Mouse (Mus musculus): ENCODE results near the gene Clk3. TPM values are rescaled to one million over a fixed set of nuclear protein-coding genes. Genes with fewer than 3 reads are reported as not detected.
"Not testable (repeated sequence)": the region's sequence is repeated elsewhere in the genome, so short reads cannot be mapped to it uniquely, and the experiment has no call there.

The Clk3 gene
- polyA plus RNA-seq, 1 experiment from 2014 or later = 67.5 TPM

GRCm38 (mm10) chr9:57723315-57723715 lies 42.3 kb downstream of the Clk3 start:
- Histone ChIP-seq H3K9ac (ENCODE audit: low read length) (no peak overlapping the region), H3K4me2 (ENCODE audit: low read depth, low read length) (no peak overlapping the region), H3K9me3 (replicated peaks; ENCODE audit: control insufficient read depth, low read length) (no peaks in the 10 kb centered on the region), H3K27me3 (ENCODE audit: control insufficient read depth, insufficient read depth, low read length) (no peaks in the 10 kb centered on the region), H3K4me3 (ENCODE audit: low read length) (no peak overlapping the region), H3K4me1 (ENCODE audit: control insufficient read depth, insufficient read depth, low read length) (peaks cover 11% of the 10 kb centered on the region), H3K36me3 (ENCODE audit: control insufficient read depth, insufficient read depth) (peaks cover 16% of the 10 kb centered on the region), H3K27ac (ENCODE audit: low read length) (peak overlapping the region; percentile 59; the same call in 1 of the 2 replicates)
- ATAC-seq (replicated peaks; ENCODE audit: extremely low read depth, insufficient read depth, low FRiP score) = peak; percentile 32; the same call in 1 of the 2 replicates
- 42% methylated on average over 5 of the region's 5 CpGs for WGBS

GRCm38 (mm10) chr9:57722371-57722770 lies 43.3 kb downstream of the Clk3 start:
- H3K27ac ChIP-seq (ENCODE audit: low read length) = no peak overlapping the region
- WGBS = 81% methylated on average over 1 of the region's 1 CpGs
- H3K9me3 ChIP-seq (replicated peaks; ENCODE audit: control insufficient read depth, low read length) = no peaks in the 10 kb centered on the region
- no peak for ATAC-seq (replicated peaks; ENCODE audit: extremely low read depth, insufficient read depth, low FRiP score)
- H3K4me2 ChIP-seq (ENCODE audit: low read depth, low read length) = no peak overlapping the region
- no peak overlapping the region for H3K9ac ChIP-seq (ENCODE audit: low read length)
- no peaks in the 10 kb centered on the region for H3K27me3 ChIP-seq (ENCODE audit: control insufficient read depth, insufficient read depth, low read length)
- H3K4me3 ChIP-seq (ENCODE audit: low read length) = no peak overlapping the region
- H3K4me1 ChIP-seq (ENCODE audit: control insufficient read depth, insufficient read depth, low read length) = peaks cover 11% of the 10 kb centered on the region
- peaks cover 16% of the 10 kb centered on the region for H3K36me3 ChIP-seq (ENCODE audit: control insufficient read depth, insufficient read depth)

- Histone ChIP-seq H3K36me3 (ENCODE audit: control insufficient read depth, insufficient read depth) (peaks cover 22% of the 10 kb centered on the region), H3K4me2 (ENCODE audit: low read depth, low read length) (no peak overlapping the region), H3K27ac (ENCODE audit: low read length) (no peak overlapping the region), H3K9ac (ENCODE audit: low read length) (no peak overlapping the region), H3K4me3 (ENCODE audit: low read length) (no peak overlapping the region), H3K27me3 (ENCODE audit: control insufficient read depth, insufficient read depth, low read length) (no peaks in the 10 kb centered on the region), H3K4me1 (ENCODE audit: control insufficient read depth, insufficient read depth, low read length) (peaks cover 11% of the 10 kb centered on the region), H3K9me3 (replicated peaks; ENCODE audit: control insufficient read depth, low read length) (no peaks in the 10 kb centered on the region)
- no peak for ATAC-seq (replicated peaks; ENCODE audit: extremely low read depth, insufficient read depth, low FRiP score)
- WGBS = 92% methylated on average over 3 of the region's 3 CpGs
These were observed 44.9 kb downstream of the Clk3 start for GRCm38 (mm10) chr9:57720736-57721135.

- 89% methylated on average over 7 of the region's 7 CpGs for WGBS
- Histone ChIP-seq H3K36me3 (ENCODE audit: control insufficient read depth, insufficient read depth) (peaks cover 39% of the 10 kb centered on the region), H3K27me3 (ENCODE audit: control insufficient read depth, insufficient read depth, low read length) (no peaks in the 10 kb centered on the region), H3K9me3 (replicated peaks; ENCODE audit: control insufficient read depth, low read length) (no peaks in the 10 kb centered on the region), H3K4me1 (ENCODE audit: control insufficient read depth, insufficient read depth, low read length) (peaks cover 5% of the 10 kb centered on the region), H3K4me2 (ENCODE audit: low read depth, low read length) (no peak overlapping the region), H3K4me3 (ENCODE audit: low read length) (no peak overlapping the region), H3K9ac (ENCODE audit: low read length) (no peak overlapping the region), H3K27ac (ENCODE audit: low read length) (no peak overlapping the region)
- ATAC-seq (replicated peaks; ENCODE audit: extremely low read depth, insufficient read depth, low FRiP score) = no peak
These were observed 47.3 kb downstream of the Clk3 start for GRCm38 (mm10) chr9:57718408-57718807.

- Histone ChIP-seq H3K4me3 (ENCODE audit: low read length) (no peak overlapping the region), H3K27me3 (ENCODE audit: control insufficient read depth, insufficient read depth, low read length) (no peaks in the 10 kb centered on the region), H3K9me3 (replicated peaks; ENCODE audit: control insufficient read depth, low read length) (peaks cover 5% of the 10 kb centered on the region), H3K9ac (ENCODE audit: low read length) (no peak overlapping the region), H3K4me1 (ENCODE audit: control insufficient read depth, insufficient read depth, low read length) (peaks cover 10% of the 10 kb centered on the region), H3K27ac (ENCODE audit: low read length) (no peak overlapping the region), H3K36me3 (ENCODE audit: control insufficient read depth, insufficient read depth) (peaks cover 30% of the 10 kb centered on the region), H3K4me2 (ENCODE audit: low read depth, low read length) (no peak overlapping the region)
- no peak for ATAC-seq (replicated peaks; ENCODE audit: extremely low read depth, insufficient read depth, low FRiP score)
- WGBS = 66% methylated on average over 2 of the region's 2 CpGs
These were observed 53.5 kb downstream of the Clk3 start for GRCm38 (mm10) chr9:57712194-57712593.

GRCm38 (mm10) chr9:57710214-57710613 lies 55.4 kb downstream of the Clk3 start:
- H3K9ac ChIP-seq (ENCODE audit: low read length); H3K27ac ChIP-seq (ENCODE audit: low read length); ATAC-seq (replicated peaks; ENCODE audit: extremely low read depth, insufficient read depth, low FRiP score); H3K4me2 ChIP-seq (ENCODE audit: low read depth, low read length); H3K27me3 ChIP-seq (ENCODE audit: control insufficient read depth, insufficient read depth, low read length); H3K4me3 ChIP-seq (ENCODE audit: low read length); H3K9me3 ChIP-seq (replicated peaks; ENCODE audit: control insufficient read depth, low read length); H3K4me1 ChIP-seq (ENCODE audit: control insufficient read depth, insufficient read depth, low read length): not testable (repeated sequence)
- WGBS = 74% methylated on average over 5 of the region's 5 CpGs
- H3K36me3 ChIP-seq (ENCODE audit: control insufficient read depth, insufficient read depth) = peaks cover 14% of the 10 kb centered on the region

- Histone ChIP-seq H3K4me1 (ENCODE audit: control insufficient read depth, insufficient read depth, low read length) (peaks cover 10% of the 10 kb centered on the region), H3K27me3 (ENCODE audit: control insufficient read depth, insufficient read depth, low read length) (no peaks in the 10 kb centered on the region), H3K4me2 (ENCODE audit: low read depth, low read length) (peak overlapping the region; percentile 92), H3K36me3 (ENCODE audit: control insufficient read depth, insufficient read depth) (peaks cover 4% of the 10 kb centered on the region), H3K9me3 (replicated peaks; ENCODE audit: control insufficient read depth, low read length) (peaks cover 5% of the 10 kb centered on the region), H3K27ac (ENCODE audit: low read length) (peak overlapping the region; percentile 84), H3K4me3 (ENCODE audit: low read length) (peak overlapping the region; percentile 93), H3K9ac (ENCODE audit: low read length) (peak overlapping the region; percentile 93)
- ATAC-seq (replicated peaks; ENCODE audit: extremely low read depth, insufficient read depth, low FRiP score) = peak; percentile 63
- WGBS = 2% methylated on average over 39 of the region's 39 CpGs
These were observed 56.9 kb downstream of the Clk3 start for GRCm38 (mm10) chr9:57708720-57709274.

- Histone ChIP-seq H3K27me3 (ENCODE audit: control insufficient read depth, insufficient read depth, low read length) (no peaks in the 10 kb centered on the region), H3K4me3 (ENCODE audit: low read length) (peak within 1 kb of the TSS; percentile 93), H3K4me2 (ENCODE audit: low read depth, low read length) (peak within 1 kb of the TSS; percentile 92), H3K4me1 (ENCODE audit: control insufficient read depth, insufficient read depth, low read length) (peaks cover 10% of the 10 kb centered on the region), H3K9ac (ENCODE audit: low read length) (peak within 1 kb of the TSS; percentile 93), H3K27ac (ENCODE audit: low read length) (peak within 1 kb of the TSS; percentile 84), H3K9me3 (replicated peaks; ENCODE audit: control insufficient read depth, low read length) (peaks cover 5% of the 10 kb centered on the region), H3K36me3 (ENCODE audit: control insufficient read depth, insufficient read depth) (peaks cover under 1% of the 10 kb centered on the region)
- 0% methylated on average over 23 of the region's 23 CpGs for WGBS
- ATAC-seq (replicated peaks; ENCODE audit: extremely low read depth, insufficient read depth, low FRiP score) = peak; percentile 93
These were observed 57.5 kb downstream of the Clk3 start, which contains the start of gene Edc3 for GRCm38 (mm10) chr9:57708068-57708719. Edc3 (plus strand) TSS chr9:57708540.

GRCm38 (mm10) chr9:57706496-57706895 lies 59.2 kb downstream of the Clk3 start:
- H3K4me2 ChIP-seq (ENCODE audit: low read depth, low read length) = no peak overlapping the region
- no peaks in the 10 kb centered on the region for H3K27me3 ChIP-seq (ENCODE audit: control insufficient read depth, insufficient read depth, low read length)
- 80% methylated on average over 3 of the region's 3 CpGs for WGBS
- peaks cover 10% of the 10 kb centered on the region for H3K4me1 ChIP-seq (ENCODE audit: control insufficient read depth, insufficient read depth, low read length)
- H3K27ac ChIP-seq (ENCODE audit: low read length) = no peak overlapping the region
- no peak overlapping the region for H3K9ac ChIP-seq (ENCODE audit: low read length)
- H3K36me3 ChIP-seq (ENCODE audit: control insufficient read depth, insufficient read depth) = no peaks in the 10 kb centered on the region
- ATAC-seq (replicated peaks; ENCODE audit: extremely low read depth, insufficient read depth, low FRiP score) = no peak
- H3K4me3 ChIP-seq (ENCODE audit: low read length) = no peak overlapping the region
- H3K9me3 ChIP-seq (replicated peaks; ENCODE audit: control insufficient read depth, low read length) = peaks cover 5% of the 10 kb centered on the region

Data from heart, embryonic 16.5 days (tissue).